Mouse (Mus musculus): ENCODE results near the gene Dhrs9. TPM values are rescaled to one million over a fixed set of nuclear protein-coding genes. Genes with fewer than 3 reads are reported as not detected.

The Dhrs9 gene
- polyA plus RNA-seq (2012; rRNA removed; ENCODE audit: low replicate concordance) = 0.23 and 0.36 TPM in 2 replicates

GRCm38 (mm10) chr2:69380281-69380680 is at the start of gene Dhrs9:
TSS of gene Dhrs9 (plus strand) at chr2:69380445.

GRCm38 (mm10) chr2:69342496-69343221 is 37.6 kb upstream of the Dhrs9 start, which contains the start of gene Abcb11:
TSS of gene Abcb11 (minus strand) at chr2:69342616.

Other genes starting within 250 kb of the Dhrs9 start
- 1.8 and 2.1 TPM in 2 replicates for gene Nostrin, start 244.6 kb upstream of the Dhrs9 start, polyA plus RNA-seq (2012; rRNA removed; ENCODE audit: low replicate concordance)
- 0.08 and 0.26 TPM in 2 replicates for gene Spc25, start 174.3 kb upstream of the Dhrs9 start, polyA plus RNA-seq (2012; rRNA removed; ENCODE audit: low replicate concordance)
- 0.50 TPM in 1 of 2 replicates, not detected in the other for gene G6pc2, start 169.4 kb upstream of the Dhrs9 start, polyA plus RNA-seq (2012; rRNA removed; ENCODE audit: low replicate concordance)
- 0.02 TPM in 1 of 2 replicates, not detected in the other for gene Abcb11, start 37.8 kb upstream of the Dhrs9 start, polyA plus RNA-seq (2012; rRNA removed; ENCODE audit: low replicate concordance)
- gene Lrp2, start 205.6 kb downstream of the Dhrs9 start, polyA plus RNA-seq (2012; rRNA removed; ENCODE audit: low replicate concordance) = 0.02 and 0.09 TPM in 2 replicates

Data from duodenum, adult 2 months (tissue).